Mouse (Mus musculus) megakaryocyte, embryonic 14.5 days (primary cell): ENCODE measurements at regions not wholly inside any gene's neighbourhood (a gene's known extent, or its start where the extent isn't known, plus 50 kb on each side); places are given as distances from the start of the nearest gene placed in this dataset.

Experiments used
- H3K27me3 ChIP-seq: replicated peaks from 2 replicates; pipeline ENCODE3; 2012; ENCODE audit warnings: inconsistent platforms
- H3K36me3 ChIP-seq: replicated peaks from 2 replicates; pipeline ENCODE3; 2012; ENCODE audit warnings: low read length, inconsistent platforms, mixed read lengths
- H3K4me1 ChIP-seq: 2 replicates; pipeline ENCODE4 v1.6.1; 2012; ENCODE audit warnings: inconsistent platforms
- H3K4me3 ChIP-seq: replicated peaks from 2 replicates; pipeline ENCODE3; 2012; ENCODE audit warnings: moderate library complexity, mild to moderate bottlenecking, inconsistent platforms
- H3K9me3 ChIP-seq: 2 replicates; pipeline ENCODE4 v1.6.1; 2012; ENCODE audit warnings: inconsistent platforms
- FLI1 ChIP-seq: IDR thresholded peaks from 2 replicates; pipeline ENCODE4 v1.6.1; 2012; ENCODE audit warnings: low read length, inconsistent platforms, mixed read lengths
- GATA1 ChIP-seq: IDR thresholded peaks from 3 replicates; pipeline ENCODE4 v1.6.1; 2012; ENCODE audit warnings: mixed read lengths, low read length, inconsistent platforms, borderline replicate concordance

DNA sequence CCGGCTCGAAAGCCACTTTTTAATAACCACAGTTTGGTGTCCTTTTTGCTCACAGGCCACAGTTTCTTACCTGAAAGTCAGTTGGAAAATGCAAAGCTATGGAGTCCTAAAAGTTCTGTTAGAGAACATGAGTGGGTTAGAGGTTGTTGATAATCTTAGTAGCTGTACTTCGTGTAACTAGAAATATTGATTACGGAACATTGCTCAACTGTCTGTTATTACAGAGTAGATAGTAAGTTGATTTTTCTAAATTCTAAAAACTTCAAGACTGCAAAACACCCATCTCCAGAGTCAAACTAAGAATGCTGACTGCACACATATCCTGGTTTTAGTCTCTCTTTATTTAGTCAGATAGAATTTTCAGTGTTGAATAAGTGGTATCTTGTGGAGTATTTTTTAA, 111.0 kb downstream of the Slc38a4 start:
- no peak for TF ChIP-seq FLI1
- no peak for TF ChIP-seq GATA1

DNA sequence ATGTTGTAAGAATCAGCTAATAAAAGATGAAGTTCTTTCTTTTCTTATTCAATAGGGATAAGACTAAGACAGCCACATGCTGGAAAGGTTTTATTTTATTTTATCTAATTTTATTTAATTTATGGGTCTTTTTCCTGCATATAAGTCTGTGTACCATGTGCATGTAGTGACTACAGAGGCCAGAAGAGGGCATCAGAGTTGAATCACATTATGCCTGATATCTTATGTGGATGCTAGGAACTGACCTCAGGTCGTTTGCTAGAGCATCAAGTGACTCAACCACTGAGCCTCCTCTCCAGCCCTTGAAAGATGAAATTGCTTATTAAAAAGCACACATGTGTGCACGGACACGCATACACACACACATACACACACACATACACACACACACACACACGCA, 113.1 kb downstream of the Slc38a4 start:
- peak overlapping the region; percentile 42 for H3K4me3 ChIP-seq
- TF ChIP-seq GATA1, result no peak
- TF ChIP-seq FLI1, result no peak
- H3K36me3 ChIP-seq, result no peaks in the 10 kb centered on the region
- H3K4me1 ChIP-seq, result no peaks in the 10 kb centered on the region
- no peaks in the 10 kb centered on the region for H3K27me3 ChIP-seq
- no peaks in the 10 kb centered on the region for H3K9me3 ChIP-seq

More for the DNA sequence above, 111.0 kb downstream of the Slc38a4 start:
- Histone ChIP-seq H3K4me3 (no peak overlapping the region), H3K9me3 (no peaks in the 10 kb centered on the region), H3K36me3 (no peaks in the 10 kb centered on the region), H3K27me3 (no peaks in the 10 kb centered on the region), H3K4me1 (no peaks in the 10 kb centered on the region)

DNA sequence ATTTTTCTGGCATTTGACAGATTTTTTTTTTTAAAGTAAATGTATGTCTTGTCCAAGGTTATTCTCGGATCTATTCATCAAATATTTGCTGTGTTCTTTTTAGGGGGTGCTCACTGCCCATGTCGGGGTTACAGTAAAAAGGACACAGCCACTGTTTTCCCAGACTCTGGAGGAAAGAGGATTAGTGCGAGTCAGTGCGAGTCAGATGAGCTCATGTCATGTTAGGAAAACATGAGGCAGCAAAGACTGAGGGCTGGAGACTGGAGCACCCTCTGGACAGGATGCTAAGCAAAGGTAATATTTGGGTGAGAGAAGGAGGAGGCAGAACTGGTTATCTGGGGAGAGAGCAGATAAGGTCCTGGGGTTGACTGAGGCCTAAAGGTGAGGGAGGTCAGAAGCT, 117.3 kb downstream of the Slc38a4 start:
- no peaks in the 10 kb centered on the region for H3K27me3 ChIP-seq
- no peak overlapping the region for H3K4me3 ChIP-seq
- peaks cover 7% of the 10 kb centered on the region for H3K4me1 ChIP-seq
- no peak for TF ChIP-seq FLI1
- TF ChIP-seq GATA1, result no peak
- H3K36me3 ChIP-seq, result no peaks in the 10 kb centered on the region
- H3K9me3 ChIP-seq, result 0 out of 2 replicates have a peak, but pooled peaks cover 3% of the 10 kb centered on the region

- Histone ChIP-seq H3K9me3 (0 out of 2 replicates have a peak, but pooled peaks cover 3% of the 10 kb centered on the region), H3K4me1 (peaks cover 7% of the 10 kb centered on the region), H3K4me3 (no peak overlapping the region), H3K36me3 (no peaks in the 10 kb centered on the region), H3K27me3 (no peaks in the 10 kb centered on the region)
- TF ChIP-seq GATA1, result no peak
Observed at GRCm38 (mm10) chr15:96937623-96938022, 118.1 kb downstream of the Slc38a4 start.

- H3K27me3 ChIP-seq, result no peaks in the 10 kb centered on the region
Observed at GRCm38 (mm10) chr15:96936705-96937346, 118.9 kb downstream of the Slc38a4 start.

DNA sequence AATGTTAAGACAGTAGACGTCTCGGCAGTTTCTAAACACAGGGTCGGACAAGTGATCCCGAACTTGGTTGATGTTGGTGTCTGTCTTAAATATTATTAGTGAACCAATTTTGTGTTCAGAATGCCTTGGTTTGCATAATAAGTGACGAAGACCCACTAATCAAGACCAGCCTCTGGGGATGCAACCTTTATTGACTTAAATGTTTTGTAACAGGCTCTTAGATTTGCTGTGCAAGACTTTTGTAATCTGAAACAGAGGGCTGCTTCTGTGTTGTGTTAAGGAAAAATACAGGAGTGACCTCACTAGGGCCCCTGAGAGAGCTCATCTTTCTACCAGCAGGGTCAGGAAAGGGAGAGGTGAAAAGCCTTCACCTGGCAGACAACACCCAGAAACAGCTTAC, 119.5 kb downstream of the Slc38a4 start:
- 0 out of 2 replicates have a peak, but pooled peaks cover 3% of the 10 kb centered on the region for H3K9me3 ChIP-seq
- H3K4me3 ChIP-seq, result peak overlapping the region; percentile 43
- no peaks in the 10 kb centered on the region for H3K36me3 ChIP-seq
- peaks cover 7% of the 10 kb centered on the region for H3K4me1 ChIP-seq
- no peaks in the 10 kb centered on the region for H3K27me3 ChIP-seq
- no peak for TF ChIP-seq FLI1
- TF ChIP-seq GATA1, result no peak

More at GRCm38 (mm10) chr15:96936705-96937346, 118.9 kb downstream of the Slc38a4 start:
- Histone ChIP-seq H3K9me3 (0 out of 2 replicates have a peak, but pooled peaks cover 3% of the 10 kb centered on the region), H3K4me1 (peaks cover 7% of the 10 kb centered on the region), H3K36me3 (no peaks in the 10 kb centered on the region), H3K4me3 (peak overlapping the region; percentile 43)
- TF ChIP-seq GATA1 (no peak), FLI1 (no peak)

- Histone ChIP-seq H3K36me3 (no peaks in the 10 kb centered on the region), H3K27me3 (no peaks in the 10 kb centered on the region), H3K9me3 (0 out of 2 replicates have a peak, but pooled peaks cover 3% of the 10 kb centered on the region), H3K4me3 (no peak overlapping the region), H3K4me1 (peaks cover 7% of the 10 kb centered on the region)
- TF ChIP-seq FLI1 (no peak), GATA1 (no peak)
Observed at GRCm38 (mm10) chr15:96933451-96933850, 122.3 kb downstream of the Slc38a4 start.

GRCm38 (mm10) chr15:96930531-96930930, 125.2 kb downstream of the Slc38a4 start:
- Histone ChIP-seq H3K27me3 (no peaks in the 10 kb centered on the region), H3K9me3 (0 out of 2 replicates have a peak, but pooled peaks cover 6% of the 10 kb centered on the region), H3K36me3 (no peaks in the 10 kb centered on the region), H3K4me1 (no peaks in the 10 kb centered on the region), H3K4me3 (no peak overlapping the region)
- no peak for TF ChIP-seq FLI1
- TF ChIP-seq GATA1, result no peak

GRCm38 (mm10) chr15:96929788-96930187, 126.0 kb downstream of the Slc38a4 start:
- H3K9me3 ChIP-seq, result 0 out of 2 replicates have a peak, but pooled peaks cover 3% of the 10 kb centered on the region
- H3K4me1 ChIP-seq, result no peaks in the 10 kb centered on the region
- no peaks in the 10 kb centered on the region for H3K36me3 ChIP-seq
- H3K4me3 ChIP-seq, result no peak overlapping the region
- no peak for TF ChIP-seq GATA1
- no peak for TF ChIP-seq FLI1
- no peaks in the 10 kb centered on the region for H3K27me3 ChIP-seq

GRCm38 (mm10) chr15:96928692-96929091, 127.1 kb downstream of the Slc38a4 start:
- no peaks in the 10 kb centered on the region for H3K27me3 ChIP-seq
- no peaks in the 10 kb centered on the region for H3K36me3 ChIP-seq
- TF ChIP-seq GATA1, result no peak
- no peak for TF ChIP-seq FLI1
- 0 out of 2 replicates have a peak, but pooled peaks cover 3% of the 10 kb centered on the region for H3K9me3 ChIP-seq
- no peaks in the 10 kb centered on the region for H3K4me1 ChIP-seq
- H3K4me3 ChIP-seq, result no peak overlapping the region

DNA sequence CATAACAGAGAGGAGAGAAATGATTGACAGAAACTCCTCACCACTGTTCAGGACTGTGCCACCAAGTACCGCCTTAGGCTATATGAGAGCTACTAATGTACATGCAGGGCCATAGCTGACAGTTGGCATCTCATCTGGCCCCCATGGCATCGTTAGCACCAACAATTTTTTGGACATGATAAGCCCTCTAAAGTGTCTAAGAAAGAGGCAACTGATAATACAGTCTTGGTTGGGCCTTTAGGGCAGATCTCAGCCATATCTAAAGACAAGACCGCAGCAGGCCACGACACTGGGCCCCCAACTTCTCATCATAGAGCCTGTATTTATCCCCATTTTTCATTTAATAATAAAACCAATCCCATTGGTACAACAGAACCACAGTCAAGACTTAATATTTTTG, 128.1 kb downstream of the Slc38a4 start:
- H3K4me3 ChIP-seq, result no peak overlapping the region
- H3K9me3 ChIP-seq, result peaks cover 5% of the 10 kb centered on the region; the same call in 1 of the 2 replicates
- TF ChIP-seq GATA1 (no peak), FLI1 (no peak)
- no peaks in the 10 kb centered on the region for H3K27me3 ChIP-seq
- H3K36me3 ChIP-seq, result no peaks in the 10 kb centered on the region
- H3K4me1 ChIP-seq, result no peaks in the 10 kb centered on the region
